Mouse (Mus musculus) bone marrow, adult 2 months (tissue): ENCODE data around the gene Nav2.

Experiments
- CTCF ChIP-seq: fragments of 200-500 bp; IDR thresholded peaks from 2 replicates; pipeline ENCODE4 v1.5.1; 2011; ENCODE audit warnings: low read length, control low read depth; ENCODE audit not compliant: control insufficient read depth, insufficient read depth
- POLR2A ChIP-seq: fragments of 200-500 bp; IDR thresholded peaks from 2 replicates; pipeline ENCODE4 v1.6.1; 2011; ENCODE audit warnings: low read depth, mild to moderate bottlenecking, control low read depth, low read length, borderline replicate concordance; ENCODE audit not compliant: control insufficient read depth

DNA sequence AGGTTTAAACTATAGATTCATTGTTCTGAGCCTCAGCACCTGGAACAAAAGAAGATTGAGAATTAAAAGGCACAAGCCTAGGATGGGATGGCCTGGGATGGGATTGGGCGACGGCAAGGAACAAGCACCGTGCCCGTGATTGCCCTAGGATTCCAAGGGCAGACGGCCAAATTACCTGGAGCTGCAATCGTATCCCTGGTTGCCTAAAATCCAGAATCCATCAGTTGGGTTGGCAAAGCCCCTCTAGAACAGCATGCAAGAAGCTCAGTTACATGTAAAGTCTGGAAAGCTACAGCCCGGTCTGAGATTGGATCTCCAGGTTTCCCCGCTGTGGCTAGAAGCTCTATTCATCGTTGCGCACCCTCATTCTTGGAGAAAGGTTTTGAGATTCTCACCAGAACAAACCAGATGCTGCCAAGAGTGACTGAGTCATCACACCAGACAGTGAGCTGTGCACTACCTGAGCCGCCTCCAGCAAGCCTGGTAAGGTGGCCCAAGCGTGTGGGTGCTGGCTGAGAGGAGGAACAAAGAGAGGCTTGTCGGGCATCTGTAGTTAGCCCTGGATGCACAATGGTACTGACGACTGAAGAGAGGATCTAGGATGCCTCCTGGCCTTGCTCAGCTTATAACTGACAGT lies 531.9 kb downstream of the Nav2 start:
- TF ChIP-seq CTCF, result no peak
- TF ChIP-seq POLR2A, result no peak
